Mouse (Mus musculus): ENCODE measurements around the gene Zbtb4. TPM values are rescaled to one million over a fixed set of nuclear protein-coding genes. Genes with fewer than 3 reads are reported as not detected.

Zbtb4 gene
- polyA plus RNA-seq, 1 experiment from 2014 or later = 1.1 TPM

GRCm38 (mm10) chr11:69797924-69798323 lies 32.2 kb downstream of the Zbtb4 start:
- Histone ChIP-seq H3K4me3 (ENCODE audit: low read depth, low read length) (no peak overlapping the region), H3K27me3 (ENCODE audit: control insufficient read depth, insufficient read depth, low read length) (peaks cover 34% of the 10 kb centered on the region), H3K4me2 (ENCODE audit: low read depth, low read length) (no peak overlapping the region), H3K27ac (replicated peaks; ENCODE audit: low read depth, low read length) (no peak overlapping the region), H3K9me3 (replicated peaks; ENCODE audit: control insufficient read depth, low read length) (no peaks in the 10 kb centered on the region), H3K4me1 (ENCODE audit: control insufficient read depth, insufficient read depth, low read length) (peaks cover 19% of the 10 kb centered on the region), H3K9ac (replicated peaks; ENCODE audit: low read length) (no peak overlapping the region), H3K36me3 (replicated peaks; ENCODE audit: control insufficient read depth, insufficient read depth, low read depth, low read length) (no peaks in the 10 kb centered on the region)
- WGBS = 69% methylated on average over 7 of the region's 7 CpGs
- DNase-seq (ENCODE audit: low spot score) (no peak), ATAC-seq (replicated peaks; ENCODE audit: insufficient number of reproducible peaks, low FRiP score, low TSS enrichment, low read depth) (no peak)

GRCm38 (mm10) chr11:69799394-69800137 lies 33.9 kb downstream of the Zbtb4 start:
- Histone ChIP-seq H3K27me3 (ENCODE audit: control insufficient read depth, insufficient read depth, low read length) (peaks cover 48% of the 10 kb centered on the region), H3K36me3 (replicated peaks; ENCODE audit: control insufficient read depth, insufficient read depth, low read depth, low read length) (no peaks in the 10 kb centered on the region), H3K9ac (replicated peaks; ENCODE audit: low read length) (no peak overlapping the region), H3K27ac (replicated peaks; ENCODE audit: low read depth, low read length) (peak overlapping the region; percentile 49; the same call in 1 of the 2 replicates), H3K9me3 (replicated peaks; ENCODE audit: control insufficient read depth, low read length) (no peaks in the 10 kb centered on the region), H3K4me2 (ENCODE audit: low read depth, low read length) (peak overlapping the region; percentile 94), H3K4me1 (ENCODE audit: control insufficient read depth, insufficient read depth, low read length) (peaks cover 27% of the 10 kb centered on the region), H3K4me3 (ENCODE audit: low read depth, low read length) (peak overlapping the region; percentile 53)
- WGBS = 28% methylated on average over 12 of the region's 12 CpGs
- DNase-seq (ENCODE audit: low spot score) (no peak), ATAC-seq (replicated peaks; ENCODE audit: insufficient number of reproducible peaks, low FRiP score, low TSS enrichment, low read depth) (no peak)

GRCm38 (mm10) chr11:69800138-69800391 lies 34.4 kb downstream of the Zbtb4 start:
- Histone ChIP-seq H3K9me3 (replicated peaks; ENCODE audit: control insufficient read depth, low read length) (no peaks in the 10 kb centered on the region), H3K27me3 (ENCODE audit: control insufficient read depth, insufficient read depth, low read length) (peaks cover 53% of the 10 kb centered on the region), H3K4me3 (ENCODE audit: low read depth, low read length) (peak overlapping the region; percentile 53), H3K27ac (replicated peaks; ENCODE audit: low read depth, low read length) (0 out of 2 replicates have a peak overlapping the region, but pooled peaks have one; percentile 8), H3K4me1 (ENCODE audit: control insufficient read depth, insufficient read depth, low read length) (peaks cover 27% of the 10 kb centered on the region), H3K36me3 (replicated peaks; ENCODE audit: control insufficient read depth, insufficient read depth, low read depth, low read length) (no peaks in the 10 kb centered on the region), H3K9ac (replicated peaks; ENCODE audit: low read length) (peak overlapping the region; percentile 66), H3K4me2 (ENCODE audit: low read depth, low read length) (peak overlapping the region; percentile 94)
- ATAC-seq (replicated peaks; ENCODE audit: insufficient number of reproducible peaks, low FRiP score, low TSS enrichment, low read depth) = 0 out of 2 replicates have a peak, but pooled peaks have one; percentile 0
- WGBS = 0% methylated on average over 11 of the region's 11 CpGs
- peak; percentile 44 for DNase-seq (ENCODE audit: low spot score)

GRCm38 (mm10) chr11:69800392-69801197 lies 34.9 kb downstream of the Zbtb4 start:
- ATAC-seq (replicated peaks; ENCODE audit: insufficient number of reproducible peaks, low FRiP score, low TSS enrichment, low read depth) (peak; percentile 65), DNase-seq (ENCODE audit: low spot score) (peak; percentile 80)
- peaks cover 25% of the 10 kb centered on the region for H3K4me1 ChIP-seq (ENCODE audit: control insufficient read depth, insufficient read depth, low read length)
- H3K9me3 ChIP-seq (replicated peaks; ENCODE audit: control insufficient read depth, low read length) = no peaks in the 10 kb centered on the region
- H3K4me2 ChIP-seq (ENCODE audit: low read depth, low read length) = peak overlapping the region; percentile 94
- under 1% methylated on average over 36 of the region's 36 CpGs for WGBS
- peak overlapping the region; percentile 54; the same call in 1 of the 2 replicates for H3K27ac ChIP-seq (replicated peaks; ENCODE audit: low read depth, low read length)
- peaks cover 52% of the 10 kb centered on the region for H3K27me3 ChIP-seq (ENCODE audit: control insufficient read depth, insufficient read depth, low read length)
- H3K9ac ChIP-seq (replicated peaks; ENCODE audit: low read length) = peak overlapping the region; percentile 66
- peak overlapping the region; percentile 53 for H3K4me3 ChIP-seq (ENCODE audit: low read depth, low read length)
- no peaks in the 10 kb centered on the region for H3K36me3 ChIP-seq (replicated peaks; ENCODE audit: control insufficient read depth, insufficient read depth, low read depth, low read length)

- Histone ChIP-seq H3K36me3 (replicated peaks; ENCODE audit: control insufficient read depth, insufficient read depth, low read depth, low read length) (no peaks in the 10 kb centered on the region), H3K9ac (replicated peaks; ENCODE audit: low read length) (peak within 1 kb of the TSS; percentile 66), H3K27ac (replicated peaks; ENCODE audit: low read depth, low read length) (0 out of 2 replicates have a peak within 1 kb of the TSS, but pooled peaks have one; percentile 54), H3K4me3 (ENCODE audit: low read depth, low read length) (peak within 1 kb of the TSS; percentile 53), H3K9me3 (replicated peaks; ENCODE audit: control insufficient read depth, low read length) (no peaks in the 10 kb centered on the region; the same call in 1 of the 2 replicates), H3K4me1 (ENCODE audit: control insufficient read depth, insufficient read depth, low read length) (peaks cover 22% of the 10 kb centered on the region), H3K27me3 (ENCODE audit: control insufficient read depth, insufficient read depth, low read length) (peaks cover 49% of the 10 kb centered on the region), H3K4me2 (ENCODE audit: low read depth, low read length) (peak within 1 kb of the TSS; percentile 94)
- no peak for ATAC-seq (replicated peaks; ENCODE audit: insufficient number of reproducible peaks, low FRiP score, low TSS enrichment, low read depth)
- WGBS = under 1% methylated on average over 33 of the region's 33 CpGs
- no peak for DNase-seq (ENCODE audit: low spot score)
Observed at GRCm38 (mm10) chr11:69801379-69801977, 35.8 kb downstream of the Zbtb4 start, which contains the start of gene Fgf11. Gene Fgf11, minus strand, starts transcription at chr11:69801857.

- H3K9ac ChIP-seq (replicated peaks; ENCODE audit: low read length) = peak overlapping the region; percentile 62
- H3K4me3 ChIP-seq (ENCODE audit: low read depth, low read length) = peak overlapping the region; percentile 53
- no peaks in the 10 kb centered on the region; the same call in 1 of the 2 replicates for H3K9me3 ChIP-seq (replicated peaks; ENCODE audit: control insufficient read depth, low read length)
- H3K27me3 ChIP-seq (ENCODE audit: control insufficient read depth, insufficient read depth, low read length) = peaks cover 47% of the 10 kb centered on the region
- DNase-seq (ENCODE audit: low spot score) = peak; percentile 81
- 0% methylated on average over 33 of the region's 33 CpGs for WGBS
- no peaks in the 10 kb centered on the region for H3K36me3 ChIP-seq (replicated peaks; ENCODE audit: control insufficient read depth, insufficient read depth, low read depth, low read length)
- peaks cover 22% of the 10 kb centered on the region for H3K4me1 ChIP-seq (ENCODE audit: control insufficient read depth, insufficient read depth, low read length)
- H3K4me2 ChIP-seq (ENCODE audit: low read depth, low read length) = peak overlapping the region; percentile 94
- peak; percentile 16; the same call in 1 of the 2 replicates for ATAC-seq (replicated peaks; ENCODE audit: insufficient number of reproducible peaks, low FRiP score, low TSS enrichment, low read depth)
- no peak overlapping the region for H3K27ac ChIP-seq (replicated peaks; ENCODE audit: low read depth, low read length)
Observed at GRCm38 (mm10) chr11:69802648-69803105, 37.0 kb downstream of the Zbtb4 start.

GRCm38 (mm10) chr11:69803328-69803727 lies 37.6 kb downstream of the Zbtb4 start:
- peak overlapping the region; percentile 34 for H3K4me3 ChIP-seq (ENCODE audit: low read depth, low read length)
- peaks cover 22% of the 10 kb centered on the region for H3K4me1 ChIP-seq (ENCODE audit: control insufficient read depth, insufficient read depth, low read length)
- H3K9me3 ChIP-seq (replicated peaks; ENCODE audit: control insufficient read depth, low read length) = no peaks in the 10 kb centered on the region; the same call in 1 of the 2 replicates
- DNase-seq (ENCODE audit: low spot score) (no peak), ATAC-seq (replicated peaks; ENCODE audit: insufficient number of reproducible peaks, low FRiP score, low TSS enrichment, low read depth) (no peak)
- H3K27ac ChIP-seq (replicated peaks; ENCODE audit: low read depth, low read length) = no peak overlapping the region
- peak overlapping the region; percentile 94 for H3K4me2 ChIP-seq (ENCODE audit: low read depth, low read length)
- WGBS = 1% methylated on average over 12 of the region's 12 CpGs
- H3K36me3 ChIP-seq (replicated peaks; ENCODE audit: control insufficient read depth, insufficient read depth, low read depth, low read length) = no peaks in the 10 kb centered on the region
- peaks cover 43% of the 10 kb centered on the region for H3K27me3 ChIP-seq (ENCODE audit: control insufficient read depth, insufficient read depth, low read length)
- peak overlapping the region; percentile 22 for H3K9ac ChIP-seq (replicated peaks; ENCODE audit: low read length)
